Mouse (Mus musculus): ENCODE measurements at regions not wholly inside any gene's neighbourhood (a gene's known extent, or its start where the extent isn't known, plus 50 kb on each side); places are given as distances from the start of the nearest gene placed in this dataset.

- Histone ChIP-seq H3K9me3 (replicated peaks; ENCODE audit: control insufficient read depth, low read length) (no peaks in the 10 kb centered on the region), H3K9ac (ENCODE audit: low read depth, low read length) (no peak overlapping the region), H3K27me3 (ENCODE audit: control insufficient read depth, insufficient read depth, low read depth, low read length) (no peaks in the 10 kb centered on the region), H3K4me2 (ENCODE audit: low read depth, low read length) (no peak overlapping the region), H3K36me3 (ENCODE audit: control insufficient read depth, insufficient read depth) (no peaks in the 10 kb centered on the region), H3K4me3 (ENCODE audit: low read depth, low read length) (no peak overlapping the region), H3K4me1 (ENCODE audit: control insufficient read depth, low read depth, low read length) (no peaks in the 10 kb centered on the region), H3K27ac (ENCODE audit: low read length) (no peak overlapping the region)
- no peak for ATAC-seq (ENCODE audit: low read depth)
- WGBS (ENCODE audit: insufficient replicate concordance), result 55% methylated on average over 2 of the region's 2 CpGs
These were observed 60.1 kb upstream of the Hpgd start for GRCm38 (mm10) chr8:56234238-56234637.

GRCm38 (mm10) chr8:56243330-56243729 lies 51.1 kb upstream of the Hpgd start:
- 71% methylated on average over 3 of the region's 3 CpGs for WGBS (ENCODE audit: insufficient replicate concordance)
- Histone ChIP-seq H3K4me1 (ENCODE audit: control insufficient read depth, low read depth, low read length) (no peaks in the 10 kb centered on the region), H3K27me3 (ENCODE audit: control insufficient read depth, insufficient read depth, low read depth, low read length) (no peaks in the 10 kb centered on the region), H3K36me3 (ENCODE audit: control insufficient read depth, insufficient read depth) (no peaks in the 10 kb centered on the region), H3K9ac (ENCODE audit: low read depth, low read length) (no peak overlapping the region), H3K4me3 (ENCODE audit: low read depth, low read length) (no peak overlapping the region), H3K27ac (ENCODE audit: low read length) (no peak overlapping the region), H3K4me2 (ENCODE audit: low read depth, low read length) (no peak overlapping the region), H3K9me3 (replicated peaks; ENCODE audit: control insufficient read depth, low read length) (no peaks in the 10 kb centered on the region)
- no peak for ATAC-seq (ENCODE audit: low read depth)
